Mouse (Mus musculus): ENCODE measurements around the gene Gm17662.

DNA sequence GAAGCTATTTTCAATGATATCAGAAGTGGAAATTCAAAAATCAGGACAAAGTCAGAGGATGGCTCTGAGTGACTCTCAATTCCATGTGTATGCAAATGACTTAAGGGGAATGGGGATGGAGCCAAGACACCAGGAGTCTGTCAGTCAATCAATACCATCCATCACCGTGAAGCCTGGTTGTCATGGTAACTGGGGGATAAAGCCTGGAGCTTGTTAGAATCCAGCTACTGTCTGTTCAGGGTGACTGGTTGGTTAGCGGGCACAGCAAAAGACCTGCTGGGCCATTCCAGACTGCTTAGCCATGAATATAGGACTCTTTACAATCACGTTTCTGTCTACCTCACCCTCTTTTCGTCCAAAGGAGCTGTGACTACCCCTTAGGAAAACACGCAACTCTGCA is 22.0 kb upstream of the Gm17662 start:
- TF ChIP-seq MYC (IDR thresholded peaks at IDR 0.05; ENCODE audit: low read depth, low read length) (no peak), BHLHE40 (IDR thresholded peaks at IDR 0.05; ENCODE audit: borderline replicate concordance, low read depth, low read length) (no peak), E2F4 (IDR thresholded peaks at IDR 0.05; ENCODE audit: borderline replicate concordance, low read depth, low read length) (no peak), MAX (IDR thresholded peaks at IDR 0.05; ENCODE audit: low read length) (no peak), POLR2AphosphoS5 (IDR thresholded peaks at IDR 0.05; ENCODE audit: borderline replicate concordance, low read depth, low read length) (no peak), CTCF (IDR thresholded peaks at IDR 0.05 in 2 of 3, conservative IDR thresholded peaks at IDR 0.05 in 1 of 3; ENCODE audit: control insufficient read depth in 1 of 3, insufficient read depth in 1 of 3, low read depth in 2 of 3, low read length in 3 of 3, poor library complexity in 1 of 3, severe bottlenecking in 1 of 3) (no peak), USF1 (IDR thresholded peaks at IDR 0.05; ENCODE audit: low read depth, low read length) (no peak)

Measured in MEL (cell line).